Mouse (Mus musculus) ES-Bruce4 (cell line): ENCODE measurements around the gene Lhx6.

Experiments used
- CTCF ChIP-seq: IDR thresholded peaks from one replicate; pipeline ENCODE4 v1.8.1; 2011; ENCODE audit warnings: low read depth, low read length
- EP300 ChIP-seq: IDR thresholded peaks from 2 replicates; pipeline ENCODE4 v1.6.1; 2011; ENCODE audit warnings: low read depth, low read length; ENCODE audit not compliant: insufficient read depth
- POLR2A ChIP-seq: IDR thresholded peaks from one replicate; pipeline ENCODE4 v1.8.1; 2011; ENCODE audit warnings: low read length; ENCODE audit not compliant: insufficient read depth

DNA sequence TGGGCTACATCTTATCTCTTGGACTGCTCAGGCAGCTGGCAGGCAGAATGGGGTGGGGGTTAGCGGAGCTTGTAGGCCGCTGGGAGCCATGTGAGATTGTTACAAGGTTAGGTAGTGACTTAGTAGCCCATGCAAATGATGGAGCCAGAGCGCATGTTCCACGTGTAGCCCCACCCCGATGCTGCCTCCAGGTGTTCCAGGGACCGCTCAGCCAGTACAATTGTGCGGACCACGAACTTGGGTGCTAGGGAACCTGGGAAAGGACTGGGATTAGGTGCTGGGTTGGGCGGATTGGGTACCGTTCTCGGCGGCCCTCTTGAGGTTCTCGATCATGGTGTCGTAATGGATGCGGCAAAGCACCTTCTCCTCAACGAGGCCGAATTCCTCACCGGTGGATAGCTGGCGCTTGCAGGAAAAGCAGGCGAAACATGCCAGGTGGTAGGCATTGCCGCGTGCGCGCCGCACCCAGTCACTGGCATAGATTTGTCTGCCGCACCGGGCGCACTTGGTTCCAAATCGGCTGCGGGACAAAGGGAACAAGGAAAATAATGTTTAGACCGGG lies 11.2 kb downstream of the Lhx6 start:
- TF ChIP-seq POLR2A (no peak), CTCF (no peak), EP300 (0 out of 2 replicates have a peak, but pooled peaks have one; percentile 11)
